Mouse (Mus musculus): ENCODE data around the gene Asap3.

Gene Asap3

DNA sequence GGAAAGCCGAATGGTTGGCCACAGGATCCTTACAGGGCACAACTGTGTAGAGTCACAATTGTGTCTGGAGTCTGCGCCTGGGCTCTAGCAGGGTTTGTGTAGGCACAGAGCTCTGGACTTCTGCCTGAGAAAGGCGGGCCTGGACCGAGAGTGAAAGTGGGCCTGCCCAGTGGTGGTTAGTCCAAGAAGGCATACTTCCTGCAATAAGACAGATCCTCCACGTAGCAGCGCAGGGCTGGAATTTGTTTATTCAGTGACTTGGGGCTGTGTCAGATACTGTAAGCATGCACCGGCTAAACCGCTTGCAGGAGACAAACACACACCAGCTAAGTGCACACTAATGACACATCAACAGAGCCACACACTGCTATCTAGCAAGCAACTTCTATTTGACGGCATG lies 43.6 kb downstream of the Asap3 start:
- in situ Hi-C loops (cut with MseI, MboI), result no loop called here

DNA sequence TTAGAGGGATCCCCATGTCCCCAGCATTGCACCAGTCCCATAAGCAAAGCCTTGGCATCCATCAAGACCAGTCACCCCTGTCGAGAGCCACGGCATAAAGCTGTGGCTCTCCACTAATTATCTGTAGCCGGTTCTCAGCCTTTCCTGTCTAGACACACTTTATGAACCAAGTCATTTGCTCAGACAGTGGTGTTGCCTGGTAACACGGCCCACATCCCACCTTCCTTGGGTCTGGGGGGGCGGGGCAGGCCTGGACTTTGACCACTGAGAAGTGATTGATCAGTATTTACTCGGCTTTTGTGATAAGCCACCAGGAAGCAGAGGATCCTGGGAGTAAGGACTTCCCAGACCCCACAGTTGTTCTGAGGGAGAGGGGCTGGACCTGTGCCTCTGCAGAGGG lies 49.8 kb downstream of the Asap3 start:
- in situ Hi-C loops (cut with MseI, MboI), result no loop called here

DNA sequence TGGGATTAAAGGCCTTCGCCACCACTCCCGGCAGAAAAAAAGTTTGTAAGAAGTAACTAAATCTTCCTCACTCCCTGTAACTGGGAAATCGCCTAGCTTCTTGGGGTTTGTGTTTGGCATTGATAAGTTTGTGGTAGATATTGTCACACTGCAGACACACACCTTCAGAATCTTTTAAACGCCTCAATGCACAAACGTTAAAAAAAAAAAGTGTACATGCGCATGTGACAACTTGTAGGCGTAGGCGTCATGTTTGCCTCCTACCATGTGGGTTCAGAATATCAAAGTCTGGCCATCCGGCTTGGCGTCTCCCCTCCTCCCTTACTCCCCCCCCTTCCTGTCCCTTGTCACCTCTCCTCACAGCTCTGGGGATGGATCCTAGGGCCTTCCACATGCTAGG lies 50.5 kb downstream of the Asap3 start:
- in situ Hi-C loops (cut with MseI, MboI), result no loop called here

DNA sequence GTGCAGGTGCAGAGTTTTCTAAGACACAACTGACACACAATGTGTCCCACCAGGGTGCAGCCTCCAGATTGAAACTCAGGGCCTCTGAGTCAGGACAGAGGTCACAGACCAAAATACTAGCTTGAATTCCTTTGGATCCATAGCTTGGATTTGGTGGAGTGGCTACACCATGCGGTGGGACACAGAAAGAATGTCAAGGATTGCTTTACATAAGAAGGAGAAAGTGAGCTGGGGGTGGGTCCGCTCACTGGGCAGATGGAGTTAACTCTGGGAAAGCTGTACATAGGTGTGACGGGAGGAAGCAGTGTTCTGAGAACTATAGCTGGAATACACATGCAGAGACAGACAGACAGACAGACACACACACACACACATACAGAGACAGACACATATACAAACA lies 53.8 kb downstream of the Asap3 start:
- in situ Hi-C loops (cut with MseI, MboI), result no loop called here

DNA sequence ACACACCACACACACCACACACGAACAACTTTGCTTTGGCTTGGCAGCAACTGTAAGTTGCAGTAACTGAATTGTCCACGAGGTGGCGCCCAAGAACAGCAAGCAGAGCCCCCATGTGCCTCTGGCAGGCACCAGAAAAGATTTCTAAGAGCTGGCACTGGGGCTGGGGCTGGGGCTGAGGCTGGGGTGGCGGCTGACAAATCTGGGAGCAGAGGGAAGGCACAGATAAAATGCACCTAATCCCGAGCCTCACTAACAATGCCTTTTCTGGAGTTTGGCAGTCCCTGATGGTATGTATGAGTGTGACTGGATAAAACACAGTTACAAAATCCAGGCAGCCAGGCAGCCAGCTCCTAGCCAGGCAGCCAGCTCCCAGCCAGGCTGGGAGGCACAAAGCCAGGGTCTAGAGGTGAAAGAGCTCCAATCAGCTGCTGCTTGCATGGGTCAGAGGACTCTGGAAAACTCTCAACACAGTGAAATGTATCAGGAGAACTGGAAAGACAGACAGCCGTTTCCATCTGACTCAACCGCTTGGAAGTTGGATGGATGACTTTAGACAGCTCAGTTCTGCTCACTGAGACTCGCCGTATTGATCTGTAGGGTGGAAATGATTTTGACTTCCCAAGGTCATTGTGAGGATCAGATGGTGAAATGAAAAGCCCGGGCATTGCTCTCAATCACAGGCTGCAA lies 54.5 kb downstream of the Asap3 start:
- in situ Hi-C loops (cut with MseI, MboI), result no loop called here

DNA sequence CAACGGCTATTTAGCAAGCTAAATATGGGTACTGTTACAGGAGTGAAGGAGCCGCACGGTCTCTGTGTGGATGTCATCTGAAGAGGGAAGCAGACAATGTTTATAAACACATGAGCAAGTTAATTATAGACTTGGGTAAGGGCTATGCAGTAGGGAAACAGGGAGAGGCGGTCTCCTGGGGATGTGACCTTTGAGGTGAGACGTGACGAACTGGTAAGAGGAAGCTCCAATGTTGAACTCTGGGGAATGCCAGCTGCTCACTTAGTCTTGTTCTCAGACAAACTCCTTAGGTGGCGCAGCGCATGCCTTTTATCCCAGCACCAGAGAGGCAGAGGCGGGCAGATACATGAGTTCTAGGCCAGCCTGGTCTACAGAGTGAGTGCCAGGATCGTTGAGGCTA lies 55.7 kb downstream of the Asap3 start:
- in situ Hi-C loops (cut with MseI, MboI), result no loop called here

DNA sequence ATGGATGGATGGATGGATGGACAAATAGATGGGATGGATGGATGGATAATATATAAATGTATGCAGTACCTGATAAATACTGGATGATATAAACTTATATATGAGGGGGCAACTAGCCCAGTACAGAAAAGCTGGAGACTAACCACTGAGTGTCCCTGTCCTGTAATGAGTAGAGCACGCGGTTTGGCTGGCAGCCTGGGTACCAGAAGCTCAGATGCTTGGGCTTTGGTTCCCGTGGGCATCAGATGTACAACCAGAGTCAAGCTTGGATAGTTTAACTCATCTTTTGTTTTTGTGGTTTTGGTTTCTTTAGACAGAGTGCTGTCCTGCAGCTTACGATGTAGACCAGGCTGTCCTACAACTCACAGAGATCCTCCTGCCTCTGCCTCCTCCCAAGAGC lies 57.4 kb downstream of the Asap3 start:
- in situ Hi-C loops (cut with MseI, MboI), result no loop called here

DNA sequence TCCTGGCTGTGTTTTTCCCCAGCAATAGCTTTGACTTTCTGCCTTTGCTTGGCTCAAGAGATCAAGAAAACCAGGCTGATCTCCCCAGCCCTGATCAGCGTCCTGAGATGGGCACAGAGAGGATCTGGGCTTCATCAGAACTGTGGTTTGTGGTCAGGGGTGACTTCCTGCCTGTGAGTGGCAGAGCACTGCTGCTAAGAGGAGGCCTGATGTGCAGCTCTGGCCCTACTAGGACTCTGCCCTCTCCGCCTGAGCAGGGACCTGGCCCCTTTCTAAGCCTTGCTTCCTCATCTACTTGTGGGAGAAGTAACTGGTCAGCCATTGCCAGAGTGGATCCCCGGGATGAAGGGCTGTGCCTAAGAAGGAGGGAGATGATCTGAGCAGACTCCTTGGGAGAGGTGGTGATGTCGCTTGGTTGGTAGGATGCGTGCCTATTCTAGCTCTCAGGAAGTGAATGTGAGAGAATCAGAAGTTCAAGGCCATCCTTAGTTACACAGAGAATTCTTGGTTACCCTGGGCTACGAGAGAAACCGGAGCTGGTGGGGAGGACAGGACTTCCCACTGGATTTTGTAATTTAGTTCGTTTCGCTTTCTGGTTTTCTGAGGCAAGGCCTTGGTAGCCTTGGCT lies 60.7 kb downstream of the Asap3 start:
- in situ Hi-C loops (cut with MseI, MboI), result no loop called here

DNA sequence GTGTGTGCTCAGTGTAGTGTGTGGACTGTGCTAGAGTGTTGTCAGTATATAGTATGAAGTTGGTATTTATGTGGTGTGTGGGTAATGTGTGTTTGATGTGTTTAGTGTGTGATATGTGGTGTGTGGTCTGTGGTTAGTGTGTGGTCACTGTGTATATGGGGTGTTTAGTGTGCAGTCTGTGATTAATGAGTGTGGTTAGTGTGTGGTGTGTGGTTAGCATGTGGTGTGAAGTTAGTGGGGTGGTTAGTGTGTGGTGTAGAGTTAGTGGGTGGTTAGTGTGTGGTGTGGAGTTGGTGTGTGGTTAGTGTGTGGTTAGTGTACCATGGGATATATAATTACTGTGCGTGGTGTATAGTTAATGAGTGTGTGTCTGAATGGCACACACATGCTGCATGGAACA lies 62.7 kb downstream of the Asap3 start:
- in situ Hi-C loops (cut with MseI, MboI), result no loop called here

DNA sequence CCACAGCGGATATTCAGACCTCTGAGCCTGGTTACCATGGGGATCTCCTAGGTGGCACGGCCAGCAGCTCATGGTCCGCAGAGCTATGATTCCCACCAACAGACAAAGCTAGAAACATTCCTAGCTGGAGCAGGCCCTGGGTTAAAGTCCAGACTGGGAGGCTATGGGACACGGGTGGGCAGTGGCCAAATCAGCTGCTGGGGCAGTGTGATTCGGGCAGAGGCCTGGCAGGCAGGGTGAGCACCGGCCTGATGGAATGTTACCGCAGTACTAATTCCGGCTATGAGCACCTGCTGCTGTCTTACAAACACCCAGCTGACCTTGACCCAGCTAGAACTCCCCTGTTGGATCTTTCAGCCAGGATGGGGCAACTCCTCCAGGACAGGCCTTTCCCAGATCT lies 64.5 kb downstream of the Asap3 start:
- in situ Hi-C loops (cut with MseI, MboI), result no loop called here

DNA sequence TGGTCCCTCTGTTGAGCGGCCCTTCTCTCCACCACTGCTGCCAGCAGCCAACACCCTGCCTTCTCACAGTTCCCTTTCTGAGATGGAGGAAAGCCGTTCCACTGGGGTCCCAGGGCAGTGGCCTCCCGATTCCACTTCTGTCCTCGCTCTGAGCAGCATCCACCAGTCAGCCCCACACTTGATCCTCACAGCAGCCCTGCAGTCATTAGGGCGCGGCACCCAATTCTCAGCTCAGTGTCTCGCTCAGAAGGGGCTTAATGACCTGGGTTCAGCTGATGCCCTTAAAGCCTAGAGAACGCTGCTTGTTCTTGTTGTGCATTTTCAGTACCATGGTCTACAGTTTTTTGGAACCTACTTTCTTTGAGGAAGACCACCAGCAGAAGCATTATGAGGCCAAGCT lies 74.9 kb downstream of the Asap3 start:
- in situ Hi-C loops (cut with MseI, MboI), result no loop called here

DNA sequence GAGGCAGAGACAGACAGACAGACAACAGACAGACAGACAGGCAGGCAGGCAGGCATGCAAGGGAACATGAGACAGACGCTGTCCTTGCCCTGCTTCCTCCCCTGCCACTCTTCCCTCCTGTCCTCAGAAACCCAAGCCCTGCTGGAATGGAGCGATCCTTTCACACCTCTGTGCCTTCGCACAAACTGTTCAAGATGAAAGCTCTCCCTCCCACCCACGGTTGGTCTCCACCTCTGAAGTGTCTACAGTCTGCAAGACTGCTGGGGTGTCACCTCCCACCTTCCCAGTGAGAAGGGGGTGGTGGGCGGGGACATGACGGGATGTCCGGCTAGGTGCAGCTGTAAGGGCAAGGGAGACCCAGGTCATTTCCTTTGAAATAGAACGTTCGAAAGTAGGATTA lies 75.4 kb downstream of the Asap3 start:
- in situ Hi-C loops (cut with MseI, MboI), result no loop called here

DNA sequence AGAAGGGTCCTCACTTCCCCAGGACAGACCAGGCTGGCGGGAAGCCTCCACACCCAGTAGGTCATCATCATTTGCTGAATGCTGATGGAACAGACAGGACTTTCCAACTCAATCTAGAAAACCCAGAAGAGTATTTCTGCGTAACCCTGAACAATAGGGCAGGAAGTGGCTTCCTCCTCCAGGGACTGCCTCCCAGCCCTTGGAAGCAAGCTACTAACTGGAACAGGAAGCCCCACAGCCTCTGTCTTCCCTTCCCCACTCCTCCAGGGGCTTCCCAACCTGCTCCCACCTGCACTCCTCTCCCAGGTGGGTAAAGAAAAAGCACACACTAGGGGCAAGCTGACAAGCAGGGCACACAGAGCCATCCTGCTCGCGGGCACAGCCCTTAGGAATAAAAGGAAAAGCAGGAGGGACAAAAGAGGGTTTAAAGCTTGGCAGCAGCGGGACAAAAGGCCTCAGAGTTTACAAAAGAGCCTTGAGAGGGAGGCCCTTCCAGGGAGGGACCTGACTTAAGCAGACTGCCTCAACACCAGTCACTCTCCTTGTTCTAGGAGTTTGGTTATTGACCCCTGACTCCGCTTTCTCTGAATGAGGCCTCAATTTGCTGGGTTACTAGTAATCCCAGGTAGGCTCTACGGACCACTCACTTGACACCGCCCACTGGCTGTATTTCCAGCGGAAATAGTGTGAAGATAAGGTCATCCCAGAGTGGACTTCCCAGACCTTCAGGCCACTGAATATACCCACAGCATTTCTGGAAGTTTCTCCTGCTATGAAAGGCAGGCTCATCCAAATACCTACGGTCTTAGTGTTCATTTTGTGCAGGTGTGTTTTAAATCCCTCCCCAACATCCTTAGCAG lies 76.7 kb downstream of the Asap3 start:
- in situ Hi-C loops (cut with MseI, MboI), result no loop called here

DNA sequence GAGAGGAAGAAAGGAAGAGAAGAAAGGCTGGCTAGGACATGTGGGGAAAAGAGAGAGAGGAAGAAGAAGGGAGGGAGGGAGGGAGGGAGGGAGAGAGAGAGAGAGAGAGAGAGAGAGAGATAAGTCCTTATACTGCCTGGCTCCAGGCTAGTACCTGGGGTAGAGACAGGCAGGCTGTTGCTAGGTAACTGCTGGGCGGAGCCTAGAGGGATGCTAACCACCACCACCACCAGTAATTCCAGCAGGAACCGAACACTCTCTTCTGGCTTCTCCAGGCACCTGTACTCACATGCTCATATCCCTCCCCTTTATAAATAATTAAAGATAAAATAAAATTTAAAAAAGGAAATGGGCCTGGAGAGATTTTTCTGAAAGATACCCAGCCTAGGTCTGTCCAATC lies 77.6 kb downstream of the Asap3 start:
- in situ Hi-C loops (cut with MseI, MboI), result no loop called here

DNA sequence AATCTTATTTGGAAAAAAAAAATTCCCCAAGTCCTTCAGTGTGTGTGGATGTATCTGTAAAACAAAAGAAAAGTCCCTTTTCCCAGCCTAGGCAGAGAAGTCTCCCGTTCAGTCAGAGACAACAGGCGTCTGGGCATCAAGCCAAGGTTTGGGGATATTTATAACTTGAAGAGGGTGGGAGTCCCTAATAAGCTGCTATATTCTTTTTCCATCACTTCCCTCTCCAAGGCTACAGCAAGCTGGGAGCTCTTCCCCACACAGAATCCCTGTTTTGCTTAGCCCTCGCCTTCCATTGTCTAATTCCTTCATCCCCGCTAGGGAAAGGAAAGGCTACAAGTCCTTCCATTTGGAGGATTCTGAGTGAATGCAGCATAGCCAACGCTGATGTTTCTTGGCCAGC lies 78.3 kb downstream of the Asap3 start, which contains the start of gene Zfp46:
Gene Zfp46 (plus strand): TSS at position 229 of the 400 bp plus-strand sequence.
- in situ Hi-C loops (cut with MseI, MboI), result no loop called here

DNA sequence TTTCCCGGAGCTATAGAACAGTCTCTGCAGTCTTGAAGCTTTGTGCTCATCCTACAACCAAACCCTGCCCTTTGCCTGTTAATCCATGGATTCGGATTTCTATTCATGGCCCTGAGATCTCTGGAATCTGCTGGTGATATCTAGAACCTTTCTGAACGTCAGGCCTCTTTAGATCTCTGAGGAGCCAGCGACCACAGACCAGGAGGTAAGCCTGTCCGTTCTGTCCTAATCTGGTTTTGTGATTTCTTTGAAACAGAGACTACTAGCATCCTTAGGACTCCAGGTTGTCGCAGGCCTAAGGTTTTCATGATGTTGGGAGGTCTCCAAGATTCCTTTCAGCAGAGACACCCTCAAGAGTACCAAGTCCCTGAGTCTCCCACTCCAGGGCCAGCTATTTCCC lies 78.7 kb downstream of the Asap3 start:
- in situ Hi-C loops (cut with MseI, MboI), result no loop called here

DNA sequence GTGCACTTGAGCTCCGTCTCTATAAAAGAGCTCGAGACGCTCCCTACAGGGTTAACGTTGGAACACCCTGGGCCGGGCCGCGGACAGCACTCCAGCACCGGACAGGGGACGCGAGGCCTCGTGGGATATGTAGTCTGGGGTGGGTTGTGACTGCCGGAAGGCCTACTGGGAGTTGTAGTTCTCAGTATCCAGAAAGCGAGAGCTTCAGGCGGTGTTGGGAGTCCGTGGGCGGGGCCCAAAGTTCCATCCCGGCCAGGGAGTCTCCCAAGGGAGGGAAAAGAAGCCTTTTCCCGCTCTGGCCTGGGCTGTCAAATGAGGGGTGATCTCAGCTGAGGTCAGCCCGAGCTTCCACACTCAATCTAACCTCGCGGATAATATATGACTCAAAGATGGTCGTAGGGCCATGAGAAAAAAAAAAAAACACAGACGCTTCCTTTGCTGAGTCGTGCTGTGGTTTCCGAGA lies 79.2 kb downstream of the Asap3 start:
- in situ Hi-C loops (cut with MseI, MboI), result no loop called here

DNA sequence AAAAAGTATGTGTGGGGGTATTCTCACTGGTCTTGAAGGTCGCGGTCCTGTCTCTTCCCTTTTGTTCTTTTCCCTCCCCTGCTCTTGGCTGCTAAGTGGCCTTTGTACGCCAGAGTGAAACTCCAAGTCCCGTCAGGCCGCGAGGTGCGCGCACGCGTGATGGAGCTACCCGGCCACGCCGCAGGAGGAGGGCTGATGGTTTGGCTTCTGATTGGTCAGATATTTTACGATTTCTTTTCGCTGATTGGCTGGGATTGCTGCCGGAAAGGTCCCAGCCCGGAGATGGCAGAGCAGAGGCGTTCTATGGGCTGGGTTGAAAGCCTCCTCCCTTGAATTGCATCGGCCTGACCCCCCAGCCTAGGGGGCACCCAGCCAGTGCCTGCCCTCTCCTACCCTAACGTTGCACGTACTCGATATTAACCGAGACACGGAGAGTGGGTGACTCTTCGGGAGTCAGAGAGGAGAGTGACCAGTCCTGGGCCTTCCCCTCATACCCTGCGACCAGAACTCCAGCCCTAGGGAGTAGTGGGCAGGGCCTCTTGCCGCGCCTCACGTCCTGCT lies 79.7 kb downstream of the Asap3 start:
- in situ Hi-C loops (cut with MseI, MboI), result no loop called here

DNA sequence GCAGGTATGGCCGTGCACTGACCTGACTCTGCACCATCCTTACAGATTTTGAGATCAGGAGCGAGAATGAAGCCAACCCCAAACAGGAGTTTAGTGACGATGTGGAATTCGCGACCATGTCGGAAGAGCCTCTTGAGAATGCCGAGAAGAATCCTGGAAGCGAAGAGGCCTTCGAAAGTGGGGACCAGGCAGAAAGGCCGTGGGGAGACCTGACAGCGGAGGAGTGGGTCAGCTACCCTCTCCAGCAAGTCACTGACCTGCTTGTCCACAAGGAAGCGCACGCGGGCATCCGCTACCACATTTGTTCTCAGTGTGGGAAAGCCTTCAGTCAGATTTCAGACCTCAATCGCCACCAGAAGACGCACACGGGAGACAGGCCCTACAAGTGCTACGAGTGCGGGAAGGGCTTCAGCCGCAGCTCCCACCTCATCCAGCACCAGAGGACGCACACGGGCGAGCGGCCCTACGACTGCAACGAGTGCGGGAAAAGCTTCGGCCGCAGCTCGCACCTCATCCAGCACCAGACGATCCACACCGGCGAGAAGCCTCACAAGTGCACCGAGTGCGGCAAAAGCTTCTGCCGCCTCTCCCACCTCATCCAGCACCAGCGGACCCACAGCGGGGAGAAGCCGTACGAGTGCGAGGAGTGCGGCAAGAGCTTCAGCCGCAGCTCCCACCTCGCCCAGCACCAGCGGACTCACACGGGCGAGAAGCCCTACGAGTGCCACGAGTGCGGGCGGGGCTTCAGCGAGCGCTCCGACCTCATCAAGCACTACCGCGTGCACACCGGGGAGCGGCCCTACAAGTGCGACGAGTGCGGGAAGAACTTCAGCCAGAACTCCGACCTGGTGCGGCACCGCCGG lies 84.0 kb downstream of the Asap3 start:
- in situ Hi-C loops (cut with MseI, MboI), result no loop called here

DNA sequence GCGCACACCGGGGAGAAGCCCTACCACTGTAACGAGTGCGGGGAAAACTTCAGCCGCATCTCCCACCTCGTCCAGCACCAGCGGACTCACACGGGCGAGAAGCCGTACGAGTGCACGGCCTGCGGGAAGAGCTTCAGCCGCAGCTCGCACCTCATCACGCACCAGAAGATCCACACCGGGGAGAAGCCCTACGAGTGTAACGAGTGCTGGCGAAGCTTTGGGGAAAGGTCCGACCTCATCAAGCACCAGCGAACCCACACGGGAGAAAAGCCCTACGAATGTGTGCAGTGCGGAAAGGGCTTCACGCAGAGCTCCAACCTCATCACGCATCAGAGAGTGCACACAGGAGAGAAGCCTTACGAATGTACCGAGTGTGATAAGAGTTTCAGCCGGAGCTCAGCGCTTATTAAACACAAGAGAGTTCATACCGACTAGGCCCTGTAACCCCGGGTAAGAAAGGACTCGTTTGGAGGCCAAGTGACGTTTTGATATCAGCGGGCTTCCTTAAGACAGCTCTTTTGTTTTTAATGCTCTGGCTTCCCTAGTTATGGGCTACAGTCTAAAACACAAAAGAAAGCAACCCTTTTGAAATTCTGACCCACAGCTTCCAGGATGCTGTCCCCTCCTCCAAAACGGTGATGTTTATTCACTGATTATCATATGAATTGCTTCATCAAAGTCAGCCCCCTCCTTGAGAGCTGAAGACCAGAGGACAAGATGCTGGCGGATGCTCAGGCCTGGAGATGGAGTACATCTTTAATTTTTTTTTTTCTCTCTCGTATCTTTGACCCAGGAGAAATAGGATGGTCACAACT lies 84.8 kb downstream of the Asap3 start:
- in situ Hi-C loops (cut with MseI, MboI), result no loop called here

DNA sequence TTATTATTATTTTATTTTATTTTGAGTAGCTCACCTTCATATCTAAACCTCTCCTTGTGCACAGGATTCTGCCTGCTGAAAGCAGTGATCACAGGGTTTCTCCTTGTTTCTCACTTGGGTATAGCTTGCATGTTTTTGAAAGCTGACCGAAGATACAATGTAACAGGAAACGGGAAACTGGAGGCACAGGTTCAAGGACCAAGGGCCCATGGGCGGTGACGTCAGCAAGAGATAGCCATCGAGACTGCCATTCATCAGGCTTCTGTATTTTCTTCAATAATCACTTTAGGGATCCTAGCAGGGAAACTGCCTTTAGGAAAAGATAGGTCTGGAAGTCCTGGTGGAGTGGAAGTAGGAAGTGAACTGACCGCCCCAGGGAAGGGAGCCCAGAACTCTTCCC lies 85.5 kb downstream of the Asap3 start:
- in situ Hi-C loops (cut with MseI, MboI), result no loop called here
